In genomic region chr7:80027636-80028417, GRCm38 (mm10) we compare ENCODE assay signal across 8 mouse cellular contexts. TPM values are rescaled to one million over a fixed set of nuclear protein-coding genes. Genes with fewer than 3 reads are reported as not detected.
DNase-seq lines count a peak whose midpoint lies in the region; ATAC-seq and TF ChIP-seq lines count a peak whose summit lies in the region.

No protein-coding gene starts in this region.

- peaks cover 11% of the 10 kb centered on the region for H3K4me1 ChIP-seq in cerebellum, adult 2 months (ENCODE audit: control insufficient read depth, insufficient read depth, low read length)
- H3K4me1 ChIP-seq in brown adipose tissue, adult 24 weeks (ENCODE audit: control insufficient read depth, insufficient read depth, insufficient read length, low read length), result peaks cover 30% of the 10 kb centered on the region
- H3K4me1 ChIP-seq in heart, embryonic 12.5 days (replicated peaks), result peaks cover 59% of the 10 kb centered on the region
- H3K4me1 ChIP-seq in kidney, embryonic 16.5 days (ENCODE audit: insufficient read depth, low read length), result peaks cover 48% of the 10 kb centered on the region
- H3K4me1 ChIP-seq in stomach, postnatal 0 days (replicated peaks; ENCODE audit: control insufficient read depth, insufficient read depth), result 0 out of 2 replicates have a peak, but pooled peaks cover 6% of the 10 kb centered on the region

- no peak for ATAC-seq in heart, embryonic 12.5 days (ENCODE audit: insufficient number of reproducible peaks, low FRiP score)
- no peak for ATAC-seq in kidney, embryonic 16.5 days (ENCODE audit: low FRiP score, low TSS enrichment)
- no peak for ATAC-seq in stomach, postnatal 0 days (ENCODE audit: low FRiP score, low TSS enrichment)

- H3K9ac ChIP-seq in heart, embryonic 12.5 days, result peak overlapping the region; percentile 99
- peak overlapping the region; percentile 96 for H3K9ac ChIP-seq in kidney, embryonic 16.5 days (replicated peaks; ENCODE audit: low read length)
- peak overlapping the region; percentile 94 for H3K9ac ChIP-seq in stomach, postnatal 0 days (ENCODE audit: low read length)

- H3K4me3 ChIP-seq in cerebellum, adult 2 months (replicated peaks; ENCODE audit: insufficient read depth, low read depth, low read length), result peak overlapping the region; percentile 64
- H3K4me3 ChIP-seq in brown adipose tissue, adult 24 weeks (ENCODE audit: insufficient read depth, low read depth, low read length), result peak overlapping the region; percentile 89
- peak overlapping the region; percentile 97 for H3K4me3 ChIP-seq in heart, embryonic 12.5 days
- H3K4me3 ChIP-seq in kidney, embryonic 16.5 days (ENCODE audit: low read length), result peak overlapping the region; percentile 61
- H3K4me3 ChIP-seq in stomach, postnatal 0 days (ENCODE audit: low read depth, low read length), result peak overlapping the region; percentile 87

- no peak for TF ChIP-seq EP300 in stomach, postnatal 0 days (optimal IDR thresholded peaks at IDR 0.05)

- no peaks in the 10 kb centered on the region for H3K27me3 ChIP-seq in cerebellum, adult 2 months (ENCODE audit: control insufficient read depth, insufficient read depth, low read length)
- no peaks in the 10 kb centered on the region for H3K27me3 ChIP-seq in heart, embryonic 12.5 days (replicated peaks)
- H3K27me3 ChIP-seq in kidney, embryonic 16.5 days (ENCODE audit: insufficient read depth, low read length), result no peaks in the 10 kb centered on the region
- H3K27me3 ChIP-seq in stomach, postnatal 0 days (ENCODE audit: control insufficient read depth, insufficient read depth, low read length), result no peaks in the 10 kb centered on the region

- peaks cover 7% of the 10 kb centered on the region; the same call in 1 of the 2 replicates for H3K36me3 ChIP-seq in heart, embryonic 12.5 days
- no peaks in the 10 kb centered on the region for H3K36me3 ChIP-seq in kidney, embryonic 16.5 days (ENCODE audit: insufficient read depth, low read length)
- H3K36me3 ChIP-seq in stomach, postnatal 0 days (ENCODE audit: control insufficient read depth, insufficient read depth, low read length), result no peaks in the 10 kb centered on the region

- peak; percentile 35 to 46 for DNase-seq in cerebellum, adult 2 months
- DNase-seq in cerebellum, adult 9-10 months, result no peak
- DNase-seq in lung, postnatal 4 days, result peak; percentile 50 to 54
- peak; percentile 40 for DNase-seq in stomach, postnatal 0 days (ENCODE audit: low spot score)
- no peak for DNase-seq in right cerebral cortex, postnatal 10 days (ENCODE audit: low spot score in 2 of 2)

- peak overlapping the region; percentile 76 for H3K4me2 ChIP-seq in heart, embryonic 12.5 days
- peak overlapping the region; percentile 86 for H3K4me2 ChIP-seq in kidney, embryonic 16.5 days (replicated peaks; ENCODE audit: low read depth, low read length)
- H3K4me2 ChIP-seq in stomach, postnatal 0 days (replicated peaks; ENCODE audit: low read depth), result peak overlapping the region; percentile 83

- H3K9me3 ChIP-seq in heart, embryonic 12.5 days (replicated peaks), result no peaks in the 10 kb centered on the region
- no peaks in the 10 kb centered on the region for H3K9me3 ChIP-seq in kidney, embryonic 16.5 days (ENCODE audit: low read length)
- H3K9me3 ChIP-seq in stomach, postnatal 0 days (ENCODE audit: control insufficient read depth, low read length), result no peaks in the 10 kb centered on the region

- H3K27ac ChIP-seq in cerebellum, adult 2 months (ENCODE audit: insufficient read depth, low read length), result no peak overlapping the region
- H3K27ac ChIP-seq in brown adipose tissue, adult 24 weeks (replicated peaks; ENCODE audit: low read depth, low read length), result peak overlapping the region; percentile 95
- peak overlapping the region; percentile 96 for H3K27ac ChIP-seq in heart, embryonic 12.5 days (ENCODE audit: poor library complexity, severe bottlenecking)
- peak overlapping the region; percentile 99 for H3K27ac ChIP-seq in kidney, embryonic 16.5 days (ENCODE audit: low read length)
- peak overlapping the region; percentile 99 for H3K27ac ChIP-seq in stomach, postnatal 0 days (replicated peaks)

- no peak for TF ChIP-seq POLR2A in cerebellum, adult 2 months (IDR thresholded peaks at IDR 0.05; ENCODE audit: borderline replicate concordance, insufficient read depth, low read length)

- TF ChIP-seq CTCF in cerebellum, adult 2 months (IDR thresholded peaks at IDR 0.05; ENCODE audit: borderline replicate concordance, insufficient read depth, low read depth, low read length), result no peak
- no peak for TF ChIP-seq CTCF in stomach, postnatal 0 days (IDR thresholded peaks at IDR 0.05; ENCODE audit: low read depth)

- 17% methylated on average over 23 of the region's 23 CpGs for whole genome bisulfite sequencing in cerebellum, adult 2 months
- WGBS in heart, embryonic 12.5 days, result 7% methylated on average over 23 of the region's 23 CpGs
- 5% methylated on average over 23 of the region's 23 CpGs for WGBS in kidney, embryonic 16.5 days
- 12% methylated on average over 23 of the region's 23 CpGs for WGBS in stomach, postnatal 0 days

RNA-seq across cellular contexts. Expression of gene Zfp710, which starts 3.2 kb away (rescaled TPM):
- polyA plus RNA-seq in cerebellum, adult 2 months (2012; rRNA removed), result 10.9 and 11.0 TPM in 2 replicates
- 6.4 and 7.7 TPM in 2 replicates for polyA plus RNA-seq in brown adipose tissue, adult 24 weeks (2012; ENCODE audit: insufficient read depth, insufficient read length, missing spikeins)
- 13.5 and 13.7 TPM in 2 replicates for polyA plus RNA-seq in heart, embryonic 12.5 days (2016; fragmentation: Nextera tagmentation; extraction: Ambion mirVana)
- polyA plus RNA-seq in kidney, embryonic 16.5 days (2015; fragmentation: Nextera tagmentation; extraction: Ambion mirVana), result 22.6 and 24.7 TPM in 2 replicates
- polyA plus RNA-seq in stomach, postnatal 0 days (2015; fragmentation: Nextera tagmentation; extraction: Ambion mirVana), result 10.3 and 12.0 TPM in 2 replicates

Comparison
In these comparisons a context has a peak if more than half of its experiments do, and no peak if none do; other contexts are left out.
1. DNase-seq: peak in cerebellum, adult 2 months (2 of 2), lung, postnatal 4 days (2 of 2) and stomach, postnatal 0 days (single experiment); none in cerebellum, adult 9-10 months (single experiment) and right cerebral cortex, postnatal 10 days (0 of 2).
2. Peak in every context shown above with its lines, with median percentiles within 50 percentile points of each other: H3K4me3 ChIP-seq, H3K4me2 ChIP-seq and H3K9ac ChIP-seq.